Mouse (Mus musculus) lung, postnatal 14 days (tissue): ENCODE measurements at regions not wholly inside any gene's neighbourhood (a gene's known extent, or its start where the extent isn't known, plus 50 kb on each side); places are given as distances from the start of the nearest gene placed in this dataset.

Experiments
- DNase-seq: peaks from one replicate; pipeline ENCODE4 v3.0.0; 2021

DNA sequence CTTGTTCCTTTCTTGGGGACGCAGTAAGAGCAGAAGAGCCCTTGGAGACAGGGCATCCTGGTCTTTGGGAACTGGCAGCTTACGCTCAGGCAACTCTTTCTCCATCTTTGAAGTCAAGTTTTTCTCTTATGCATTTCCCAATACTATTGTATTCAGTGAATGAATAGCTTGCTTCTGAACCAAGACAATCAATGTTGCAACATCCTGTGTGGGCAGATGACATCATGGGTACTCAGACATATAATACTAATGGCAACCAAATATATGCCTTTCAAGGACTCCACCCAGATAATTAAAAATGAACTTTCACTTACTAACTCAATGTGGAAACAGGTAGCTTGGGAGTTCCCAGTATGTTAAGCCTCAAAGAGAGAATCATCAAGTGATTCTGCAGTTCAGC, 104.6 kb downstream of the Ngf start:
- no peak for DNase-seq

DNA sequence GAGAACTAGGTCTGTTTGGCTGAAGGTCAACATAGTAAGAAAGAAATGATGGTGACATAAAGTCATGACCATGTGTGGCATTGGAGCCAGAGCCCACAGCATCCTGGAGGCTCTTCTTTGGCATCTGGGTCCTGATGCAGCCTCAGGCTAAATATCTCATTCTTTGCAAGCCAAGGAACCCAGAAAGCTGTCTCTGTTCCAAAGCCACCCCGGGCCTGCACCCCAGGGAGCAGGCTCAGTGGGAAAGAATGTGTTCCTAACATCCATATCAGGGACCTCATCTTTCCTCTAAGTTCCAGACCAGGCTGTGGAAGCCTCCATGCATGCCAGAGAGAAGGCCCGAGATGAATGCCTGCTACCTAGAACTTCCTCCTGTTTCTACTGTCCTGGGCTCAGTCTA, 107.2 kb downstream of the Ngf start:
- no peak for DNase-seq

GRCm38 (mm10) chr3:102581830-102582229, 112.1 kb downstream of the Ngf start:
- no peak for DNase-seq

DNA sequence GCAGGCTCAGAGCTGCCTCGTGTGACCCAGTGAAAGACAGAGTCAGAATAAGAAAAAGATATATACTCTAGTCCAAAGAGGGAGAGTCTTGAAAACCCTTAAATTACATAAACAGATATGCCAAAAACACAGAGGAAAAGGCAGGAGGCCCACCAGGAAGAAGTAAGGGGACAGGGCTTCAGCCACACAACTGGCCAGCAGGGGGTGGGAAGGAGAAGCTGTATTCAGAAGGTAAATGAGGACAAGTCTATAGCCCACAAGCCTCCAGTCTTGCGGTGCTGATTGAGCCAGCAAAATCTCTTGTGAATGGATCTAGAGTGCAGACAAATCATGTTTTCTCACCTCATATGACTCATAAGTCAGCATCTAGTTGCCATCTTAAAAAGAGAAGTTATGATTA, 115.4 kb downstream of the Ngf start:
- no peak for DNase-seq

DNA sequence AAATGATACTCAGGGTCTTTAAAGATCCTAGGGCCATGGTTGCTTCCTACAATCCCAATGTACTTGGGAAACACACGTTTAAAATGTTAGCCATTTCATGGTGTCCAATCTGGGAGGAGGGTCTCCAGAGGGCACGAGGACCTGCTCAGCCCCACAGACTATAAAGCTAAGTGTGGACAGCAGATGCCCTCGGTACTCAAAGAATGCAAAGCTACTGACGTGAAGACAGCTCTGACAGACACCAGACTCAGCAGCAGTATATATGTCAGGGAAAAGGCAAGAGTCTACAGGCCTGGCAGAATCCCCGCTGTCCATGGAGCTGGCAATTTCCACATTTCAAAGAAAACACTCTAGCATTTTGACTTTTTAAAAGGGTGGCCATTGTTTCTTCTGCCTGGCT, 116.5 kb downstream of the Ngf start:
- DNase-seq, result no peak

DNA sequence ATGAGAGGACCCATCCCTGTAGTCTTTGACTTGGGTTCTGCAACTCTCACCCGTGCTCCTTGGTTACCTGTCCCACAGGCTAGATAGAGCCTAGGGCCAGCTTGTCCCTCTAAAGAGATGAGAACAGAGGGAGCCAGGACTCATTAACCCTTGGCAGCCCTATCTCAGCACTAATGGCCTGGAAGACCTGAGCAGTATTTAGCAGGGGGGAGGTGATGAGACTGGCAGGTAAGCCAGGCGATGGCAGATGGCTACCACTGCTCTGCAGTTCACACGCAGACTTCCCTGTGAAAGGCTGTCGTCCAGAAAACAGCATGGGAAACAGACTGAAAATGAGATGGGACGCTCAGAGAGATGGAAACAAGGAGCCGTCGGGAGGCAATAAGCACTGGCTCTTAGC, 122.3 kb downstream of the Ngf start:
- no peak for DNase-seq

GRCm38 (mm10) chr3:102596944-102597551, 127.3 kb downstream of the Ngf start:
- no peak for DNase-seq

DNA sequence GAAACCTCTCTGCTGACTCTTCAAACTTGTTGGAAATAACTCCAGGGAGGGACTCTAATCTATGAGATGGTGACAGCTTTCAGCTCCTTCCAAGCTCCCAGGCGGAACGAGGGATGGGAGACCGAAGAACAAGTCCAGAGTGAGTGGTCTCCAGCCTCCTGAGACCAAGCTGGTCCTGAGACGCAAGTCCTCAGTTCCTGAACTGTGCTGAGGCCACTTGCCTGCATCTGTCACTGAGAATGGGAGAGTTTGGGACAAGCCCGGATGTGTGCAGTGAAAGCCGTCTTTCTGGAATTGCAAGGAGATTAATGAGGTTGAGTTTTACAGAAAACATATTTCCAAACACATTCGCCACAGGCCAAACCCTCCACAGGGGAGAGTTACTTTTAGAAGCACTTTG, 129.3 kb downstream of the Ngf start:
- DNase-seq, result no peak

DNA sequence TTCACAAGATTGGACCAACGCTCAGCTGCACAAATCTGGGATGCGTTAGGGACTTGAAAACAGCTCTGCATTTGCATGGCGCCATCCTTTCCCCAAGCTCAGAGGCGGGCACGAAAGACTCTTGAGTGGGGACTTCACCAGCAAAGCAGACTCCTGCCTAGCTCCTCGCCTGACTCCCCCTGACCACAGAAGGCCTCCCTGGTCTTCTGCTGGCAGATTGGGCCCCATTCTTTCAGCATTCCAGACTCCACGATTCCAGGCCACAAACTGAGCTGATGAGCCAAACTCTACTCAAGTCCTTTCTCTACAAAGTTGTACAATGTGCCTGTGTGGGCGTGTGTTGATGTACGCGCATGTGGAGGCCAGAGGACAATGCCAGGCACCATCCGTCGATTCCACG, 131.6 kb upstream of the Tspan2 start:
- no peak for DNase-seq

DNA sequence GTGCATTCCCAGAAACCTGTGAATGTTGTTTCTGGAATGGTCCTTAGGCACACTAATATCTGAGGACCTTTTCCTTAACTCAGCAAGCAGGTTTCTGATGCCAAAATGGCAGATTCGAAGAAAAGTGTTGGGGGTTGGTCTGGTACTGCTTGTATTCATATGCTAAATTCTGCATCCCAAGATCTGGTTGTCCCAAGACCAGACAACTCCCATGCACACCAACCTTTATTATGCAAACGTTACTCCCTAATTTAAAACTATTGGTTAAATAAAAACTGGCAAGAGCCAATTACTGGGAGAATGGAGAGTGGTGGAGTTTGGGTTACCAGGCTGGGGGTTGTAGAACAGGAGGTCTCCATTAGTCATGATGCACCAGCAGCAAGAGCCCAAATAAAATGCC, 129.0 kb upstream of the Tspan2 start:
- DNase-seq, result no peak

DNA sequence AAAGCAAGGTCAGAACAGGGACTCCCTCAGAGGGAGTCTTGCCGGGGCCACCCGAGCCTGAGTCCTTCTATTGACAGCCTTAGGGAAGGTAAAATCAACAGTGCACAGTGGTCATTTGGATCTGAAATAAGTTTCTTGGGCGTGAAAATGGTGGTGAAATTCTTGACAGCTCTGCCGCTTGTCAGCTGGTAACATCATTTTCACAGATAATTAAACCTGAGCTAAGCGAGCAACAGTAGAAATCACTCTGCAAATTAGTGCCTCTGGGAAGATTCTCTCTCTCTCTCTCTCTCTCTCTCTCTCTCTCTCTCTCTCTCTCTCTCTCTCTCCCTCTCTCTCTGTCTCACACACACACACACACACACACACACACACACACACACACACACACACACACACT, 123.4 kb upstream of the Tspan2 start:
- DNase-seq, result no peak

DNA sequence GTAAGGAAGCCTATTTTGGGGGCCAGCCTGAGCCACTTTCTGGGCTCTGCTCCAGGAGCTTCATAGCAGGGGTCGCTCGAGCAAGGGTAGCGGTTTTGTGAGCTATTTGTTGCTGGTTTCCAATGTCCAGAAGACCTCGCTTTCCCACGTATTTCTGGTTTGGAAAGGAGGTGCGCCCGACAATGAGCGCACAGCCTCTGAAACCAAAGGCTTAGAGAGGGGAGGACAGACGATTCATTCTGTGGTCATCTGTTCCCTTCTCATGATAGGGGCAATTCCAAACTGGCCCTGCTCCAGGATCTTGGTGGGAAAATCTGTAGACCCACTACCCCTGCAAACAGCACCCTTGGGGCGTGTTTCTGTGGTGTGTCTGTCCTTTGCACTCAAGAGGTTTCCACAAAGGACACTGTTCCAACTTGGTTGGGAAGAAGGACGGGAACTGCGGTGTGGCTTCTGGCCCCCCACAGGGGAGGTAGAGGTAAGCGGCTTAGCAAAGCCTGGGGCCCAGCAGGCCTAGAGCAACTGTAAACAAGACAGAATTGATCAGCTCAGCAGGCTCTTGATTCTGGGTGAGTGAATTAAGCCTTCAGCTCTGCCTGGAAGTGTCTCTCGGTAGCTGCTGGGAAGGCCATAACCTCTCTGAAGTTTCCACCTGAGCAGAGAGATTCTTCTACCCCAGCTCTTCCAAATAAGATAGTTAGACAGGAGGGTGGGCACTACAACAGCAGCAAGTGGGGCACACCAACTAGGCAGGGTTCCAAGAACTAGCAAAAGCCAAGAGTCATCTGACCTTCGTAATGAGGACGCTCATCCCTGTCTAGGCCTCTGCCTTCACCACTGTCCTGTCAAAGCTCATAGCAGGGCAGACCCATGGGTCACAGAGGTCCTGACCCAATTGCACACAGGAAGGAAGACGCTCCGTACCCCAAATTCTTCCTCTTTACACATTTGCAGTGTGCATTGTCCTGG, 122.6 kb upstream of the Tspan2 start:
- no peak for DNase-seq

- DNase-seq, result no peak
Measured at GRCm38 (mm10) chr3:102619666-102620377, 114.5 kb upstream of the Tspan2 start.

- no peak for DNase-seq
Measured at GRCm38 (mm10) chr3:102636076-102636475, 98.3 kb upstream of the Tspan2 start.

DNA sequence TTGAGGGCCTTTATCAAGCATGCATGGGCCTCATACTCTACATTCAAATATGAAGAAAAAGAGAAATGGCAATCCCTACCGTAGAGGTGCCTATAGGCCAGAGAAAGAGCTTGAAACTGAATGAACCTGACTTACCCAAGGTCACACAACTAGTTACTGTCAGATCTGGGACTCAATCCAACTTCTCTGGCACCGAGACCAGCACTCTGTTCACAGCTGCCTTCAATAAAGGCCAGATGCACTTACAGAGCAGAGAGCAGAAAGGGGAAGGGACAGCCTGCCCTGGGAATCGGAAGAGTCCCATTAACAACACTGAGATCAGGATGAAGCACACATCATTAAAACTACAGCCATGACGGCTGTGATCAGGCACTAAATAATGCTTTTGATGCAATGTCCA, 97.7 kb upstream of the Tspan2 start:
- no peak for DNase-seq

DNA sequence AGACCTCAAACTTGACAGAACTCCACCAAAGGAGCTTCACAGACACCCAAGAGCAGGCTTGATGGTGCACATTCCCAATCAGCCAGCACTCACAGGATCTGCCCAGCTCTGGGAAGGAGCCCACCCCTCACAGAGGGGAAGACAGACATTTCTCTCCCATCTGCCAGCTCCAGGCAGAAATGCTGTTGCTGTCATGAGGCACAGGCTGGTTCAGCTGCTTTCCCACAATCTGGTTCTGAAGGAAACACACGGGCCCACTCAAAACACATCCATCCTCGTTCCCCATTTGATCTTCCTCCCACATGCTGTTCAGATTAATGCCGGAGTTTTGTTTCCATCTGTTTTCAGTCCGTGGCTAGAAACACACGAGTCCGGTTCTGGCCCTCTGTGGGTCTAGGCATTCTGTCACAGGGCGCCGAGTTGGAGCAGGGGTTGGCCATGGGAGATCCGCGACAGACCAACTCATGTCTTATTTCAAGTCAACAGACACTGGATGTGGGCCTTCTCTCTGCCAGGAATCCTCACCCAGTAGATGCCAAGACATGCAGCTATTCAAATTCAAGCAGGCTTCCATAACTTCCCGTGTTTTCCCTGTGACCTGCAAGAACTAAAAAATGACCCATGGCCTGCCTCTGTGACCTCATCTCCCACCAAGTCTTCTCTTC, 89.9 kb upstream of the Tspan2 start:
- DNase-seq, result no peak

- no peak for DNase-seq
Measured at GRCm38 (mm10) chr3:102648450-102648849, 85.9 kb upstream of the Tspan2 start.

GRCm38 (mm10) chr3:102654962-102655361, 79.4 kb upstream of the Tspan2 start:
- no peak for DNase-seq

DNA sequence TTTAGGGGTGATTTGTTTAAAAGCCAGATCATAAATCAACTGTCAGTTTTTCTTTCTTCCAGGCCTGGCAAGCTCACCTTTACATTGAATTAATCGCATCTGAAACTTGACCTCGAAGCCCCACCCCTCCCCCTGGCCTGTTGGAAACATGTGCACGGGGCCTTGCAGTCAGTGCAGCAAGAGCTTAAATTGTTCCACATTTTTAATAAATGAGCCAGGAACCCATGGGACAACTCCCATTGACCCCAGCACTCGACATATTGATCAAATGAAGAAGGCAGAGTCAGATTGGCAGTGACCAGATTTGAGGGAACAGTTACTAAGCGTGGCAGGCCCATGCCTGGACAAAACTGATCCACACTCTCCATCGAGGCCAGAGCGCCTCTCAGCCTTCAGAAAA, 77.2 kb upstream of the Tspan2 start:
- no peak for DNase-seq

DNA sequence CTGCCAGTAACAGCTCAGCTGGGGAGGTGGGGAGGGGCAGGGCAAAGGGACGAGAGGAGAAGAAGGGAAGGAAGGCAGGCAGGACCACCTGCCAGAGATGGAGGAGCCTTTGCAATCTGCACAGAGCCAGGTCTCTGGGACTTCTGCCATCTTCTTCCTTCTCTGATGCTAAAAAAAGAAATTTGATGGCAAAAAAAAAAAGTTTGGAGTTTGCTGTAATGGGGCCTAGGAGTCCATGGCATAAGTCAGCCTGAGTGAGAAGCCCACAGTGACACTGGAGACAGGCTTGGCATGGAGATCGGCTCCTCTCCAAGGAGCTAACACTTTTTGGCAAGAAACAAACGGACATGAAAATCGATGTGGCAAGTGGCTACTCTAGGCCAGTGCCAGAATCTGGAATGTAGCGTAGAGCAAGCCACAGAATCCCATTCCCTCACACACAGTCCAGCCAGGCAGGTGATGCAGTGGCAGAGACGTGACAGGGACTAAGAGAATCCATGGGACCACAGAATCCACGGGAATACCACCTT, 76.7 kb upstream of the Tspan2 start:
- DNase-seq, result no peak

DNA sequence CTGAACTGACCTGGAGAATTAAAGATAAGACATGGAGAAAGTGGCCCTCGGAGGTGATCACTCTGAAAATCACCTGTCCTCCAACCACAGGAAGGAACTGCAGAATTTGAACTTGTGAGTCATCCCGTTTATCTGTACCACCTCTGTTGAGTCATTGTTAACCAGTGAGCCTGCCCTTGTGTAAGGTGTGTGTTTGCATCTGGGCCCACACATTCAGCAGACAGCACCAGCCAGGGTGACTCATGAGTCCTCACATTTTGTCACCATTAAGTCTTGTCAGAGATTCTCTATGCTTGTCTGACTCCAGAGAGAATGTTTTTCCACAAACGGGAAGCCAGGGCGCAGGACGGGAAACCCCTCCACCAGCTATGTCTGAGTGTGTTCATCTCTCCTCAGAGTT, 75.0 kb upstream of the Tspan2 start:
- no peak for DNase-seq

DNA sequence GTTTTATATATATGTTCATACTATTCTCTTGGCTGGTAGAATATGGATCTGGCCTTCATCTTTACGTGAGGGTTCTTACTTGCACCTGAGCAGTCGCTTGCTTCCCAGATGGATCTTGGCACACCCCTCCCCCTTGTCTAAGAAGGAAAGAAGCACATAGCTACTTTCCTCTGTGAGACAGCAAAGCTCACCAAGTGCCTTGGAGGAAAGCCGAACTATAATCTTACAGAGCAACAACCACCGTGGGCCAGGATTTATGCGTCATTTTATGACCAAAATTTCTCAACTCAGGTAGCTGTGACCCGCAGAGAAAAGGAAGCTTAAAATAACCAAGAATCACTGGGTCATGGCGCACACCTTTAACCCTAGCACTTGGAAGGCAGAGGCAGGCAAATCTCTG, 73.0 kb upstream of the Tspan2 start:
- no peak for DNase-seq

DNA sequence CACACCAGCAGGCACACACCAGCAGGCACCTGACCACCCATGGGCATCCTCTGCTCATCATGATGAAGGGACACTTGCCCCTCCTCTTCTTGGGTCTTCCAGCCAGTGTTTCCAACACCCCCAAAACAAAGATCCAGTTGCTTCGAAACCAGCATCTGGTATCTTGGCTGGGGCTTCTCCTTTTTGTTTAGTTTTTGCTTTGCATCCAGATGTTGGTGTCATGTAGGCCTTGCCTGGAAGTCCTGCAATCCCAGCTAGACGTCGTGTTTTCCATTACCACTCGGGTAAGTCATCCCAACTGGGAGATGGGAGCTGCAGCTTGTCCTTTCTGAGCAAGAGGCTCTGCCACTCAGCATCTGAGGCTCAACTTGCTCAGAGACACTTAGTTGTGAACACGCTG, 70.6 kb upstream of the Tspan2 start:
- no peak for DNase-seq
